Mouse (Mus musculus) CH12.LX (cell line): ENCODE results near the gene Pfkfb4. TPM values are rescaled to one million over a fixed set of nuclear protein-coding genes. Genes with fewer than 3 reads are reported as not detected.

Source experiments
- DNase-seq: peaks from one replicate; pipeline ENCODE4 v3.0.0-alpha.2; 2013; ENCODE audit errors: extremely low read depth
- H3K27ac ChIP-seq: 2 replicates; pipeline ENCODE4 v1.5.1; 2012; ENCODE audit warnings: low read depth, mild to moderate bottlenecking, control low read depth, moderate library complexity; ENCODE audit not compliant: insufficient read depth
- H3K27me3 ChIP-seq: replicated peaks from 2 replicates; pipeline ENCODE3; 2012; ENCODE audit warnings: inconsistent platforms
- H3K36me3 ChIP-seq, 2 experiments: replicated peaks in 1 of 2; 2 replicates each; pipeline versions ENCODE3 to v1.6.1; 2012; ENCODE audit warnings: inconsistent platforms in 1 of 2, low read length in 1 of 2, mild to moderate bottlenecking in 1 of 2, mixed read lengths in 1 of 2, moderate library complexity in 1 of 2; ENCODE audit not compliant: control insufficient read depth in 1 of 2, insufficient read depth in 1 of 2
- H3K4me1 ChIP-seq, 2 experiments: 2 replicates each; pipeline ENCODE4 v1.6.1; 2012; ENCODE audit warnings: inconsistent platforms in 1 of 2, moderate library complexity in 1 of 2; ENCODE audit not compliant: insufficient read depth in 2 of 2, control insufficient read depth in 1 of 2
- H3K4me2 ChIP-seq: 2 replicates; pipeline ENCODE4 v1.6.1; 2012; ENCODE audit warnings: low read depth, mild to moderate bottlenecking, control low read depth; ENCODE audit not compliant: poor library complexity, insufficient read depth, severe bottlenecking
- H3K4me3 ChIP-seq, 3 experiments: fragments of 150-350 bp in 1 of 3; sonication (generic) in 1 of 3; replicated peaks in 1 of 3; 2 replicates each; pipeline versions ENCODE3 to v1.5.1; 2011 to 2012; ENCODE audit warnings: low read depth in 2 of 3, low read length in 2 of 3, mild to moderate bottlenecking in 2 of 3, moderate library complexity in 2 of 3, control low read depth in 1 of 3, improper control_type of control experiment in 1 of 3, inconsistent platforms in 1 of 3, mixed read lengths in 1 of 3; ENCODE audit not compliant: poor library complexity in 1 of 3
- H3K79me2 ChIP-seq: replicated peaks from 2 replicates; pipeline ENCODE4 v1.6.1; 2012; ENCODE audit warnings: mild to moderate bottlenecking, moderate library complexity; ENCODE audit not compliant: control insufficient read depth, poor library complexity, insufficient read depth, severe bottlenecking; ENCODE audit errors: extremely low read depth
- H3K9ac ChIP-seq: 2 replicates; pipeline ENCODE4 v1.6.1; 2012; ENCODE audit warnings: low read depth, mild to moderate bottlenecking, control low read depth, moderate library complexity; ENCODE audit not compliant: insufficient read depth
- H3K9me3 ChIP-seq: replicated peaks from 2 replicates; pipeline ENCODE3; 2012; ENCODE audit warnings: low read length, inconsistent platforms, mixed read lengths
- BHLHE40 ChIP-seq: IDR thresholded peaks from 2 replicates; pipeline ENCODE4 v1.6.1; 2011; ENCODE audit warnings: mild to moderate bottlenecking, low read depth, low read length, improper control_type of control experiment
- CHD1 ChIP-seq: IDR thresholded peaks from 2 replicates; pipeline ENCODE4 v1.6.1; 2012; ENCODE audit warnings: low read depth, low read length, improper control_type of control experiment, inconsistent platforms
- E2F4 ChIP-seq: IDR thresholded peaks from 2 replicates; pipeline ENCODE4 v1.6.1; 2011; ENCODE audit warnings: low read depth, low read length, improper control_type of control experiment; ENCODE audit not compliant: insufficient replicate concordance
- ETS1 ChIP-seq: conservative IDR thresholded peaks from 2 replicates; pipeline ENCODE4 v1.6.1; 2012; ENCODE audit warnings: low read depth, mild to moderate bottlenecking, inconsistent platforms, low read length, improper control_type of control experiment, moderate library complexity
- GABPA ChIP-seq: IDR thresholded peaks from 2 replicates; pipeline ENCODE4 v1.6.1; 2012; ENCODE audit warnings: low read depth, low read length, improper control_type of control experiment, inconsistent platforms; ENCODE audit not compliant: insufficient replicate concordance
- IRF4 ChIP-seq: IDR thresholded peaks from 2 replicates; pipeline ENCODE4 v1.6.1; 2014; ENCODE audit warnings: low read depth, mild to moderate bottlenecking, inconsistent platforms, low read length, improper control_type of control experiment
- JUN ChIP-seq: IDR thresholded peaks from 2 replicates; pipeline ENCODE4 v1.6.1; 2011; ENCODE audit warnings: low read depth, mild to moderate bottlenecking, low read length, improper control_type of control experiment, moderate library complexity; ENCODE audit not compliant: insufficient read depth
- JUND ChIP-seq: conservative IDR thresholded peaks from 2 replicates; pipeline ENCODE4 v1.6.1; 2011; ENCODE audit warnings: low read depth, low read length, improper control_type of control experiment
- KAT2A ChIP-seq: IDR thresholded peaks from 2 replicates; pipeline ENCODE4 v1.6.1; 2012; ENCODE audit warnings: low read length, improper control_type of control experiment, inconsistent platforms; ENCODE audit not compliant: insufficient replicate concordance
- MAFK ChIP-seq: IDR thresholded peaks from 2 replicates; pipeline ENCODE4 v1.6.1; 2011; ENCODE audit warnings: low read length, improper control_type of control experiment; ENCODE audit not compliant: insufficient replicate concordance
- MAX ChIP-seq: IDR thresholded peaks from 2 replicates; pipeline ENCODE4 v1.6.1; 2011; ENCODE audit warnings: low read length, improper control_type of control experiment
- MAZ ChIP-seq: IDR thresholded peaks from 2 replicates; pipeline ENCODE4 v1.6.1; 2012; ENCODE audit warnings: low read depth, mild to moderate bottlenecking, inconsistent platforms, low read length, improper control_type of control experiment, moderate library complexity
- MEF2A ChIP-seq: IDR thresholded peaks from 2 replicates; pipeline ENCODE4 v1.6.1; 2014; ENCODE audit warnings: low read depth, mild to moderate bottlenecking, inconsistent platforms, low read length, improper control_type of control experiment, borderline replicate concordance
- MYC ChIP-seq: IDR thresholded peaks from 2 replicates; pipeline ENCODE4 v1.6.1; 2011; ENCODE audit warnings: low read depth, mild to moderate bottlenecking, improper control_type of control experiment, low read length
- NELFE ChIP-seq: IDR thresholded peaks from 2 replicates; pipeline ENCODE4 v1.6.1; 2011; ENCODE audit warnings: low read depth, low read length, improper control_type of control experiment
- POLR2A ChIP-seq: IDR thresholded peaks from 2 replicates; pipeline ENCODE4 v1.6.1; 2011; ENCODE audit warnings: low read depth, mild to moderate bottlenecking, improper control_type of control experiment, low read length
- POLR2AphosphoS2 ChIP-seq: IDR thresholded peaks from 2 replicates; pipeline ENCODE4 v1.6.1; 2011; ENCODE audit warnings: low read depth, low read length, improper control_type of control experiment
- RAD21 ChIP-seq: IDR thresholded peaks from 2 replicates; pipeline ENCODE4 v1.6.1; 2011; ENCODE audit warnings: low read depth, mild to moderate bottlenecking, low read length, improper control_type of control experiment, moderate library complexity
- RCOR1 ChIP-seq: conservative IDR thresholded peaks from 2 replicates; pipeline ENCODE4 v1.6.1; 2012; ENCODE audit warnings: low read depth, mild to moderate bottlenecking, inconsistent platforms, low read length, improper control_type of control experiment
- SIN3A ChIP-seq: IDR thresholded peaks from 2 replicates; pipeline ENCODE4 v1.6.1; 2012; ENCODE audit warnings: low read length, improper control_type of control experiment, inconsistent platforms
- SMC3 ChIP-seq: IDR thresholded peaks from 2 replicates; pipeline ENCODE4 v1.6.1; 2011; ENCODE audit warnings: low read depth, low read length, improper control_type of control experiment
- TBP ChIP-seq: conservative IDR thresholded peaks from 2 replicates; pipeline ENCODE4 v1.6.1; 2011; ENCODE audit warnings: low read depth, low read length, improper control_type of control experiment
- TCF12 ChIP-seq: IDR thresholded peaks from 2 replicates; pipeline ENCODE4 v1.6.1; 2014; ENCODE audit warnings: low read depth, mild to moderate bottlenecking, inconsistent platforms, low read length, improper control_type of control experiment
- UBTF ChIP-seq: IDR thresholded peaks from 2 replicates; pipeline ENCODE4 v1.6.1; 2012; ENCODE audit warnings: low read depth, mild to moderate bottlenecking, inconsistent platforms, low read length, improper control_type of control experiment, moderate library complexity
- USF2 ChIP-seq: conservative IDR thresholded peaks from 2 replicates; pipeline ENCODE4 v1.6.1; 2011; ENCODE audit warnings: low read depth, low read length, improper control_type of control experiment
- ZKSCAN1 ChIP-seq: IDR thresholded peaks from 2 replicates; pipeline ENCODE4 v1.6.1; 2012; ENCODE audit warnings: low read depth, inconsistent platforms, low read length, improper control_type of control experiment, borderline replicate concordance
- ZMIZ1 ChIP-seq: IDR thresholded peaks from 2 replicates; pipeline ENCODE4 v1.6.1; 2012; ENCODE audit warnings: low read depth, mild to moderate bottlenecking, inconsistent platforms, low read length, improper control_type of control experiment
- dilution Hi-C: fragments of 300-500 bp; cut with MboI; formaldehyde crosslinking; loops from 2 replicates; pipeline ENCODE4 v1.14.3; 2020; ENCODE audit warnings: low sequenced_read_pairs; ENCODE audit not compliant: extremely low pct_unique_long_range_greater_than_20kb, extremely low pct_ligation_motif_present
- in situ Hi-C: fragments of 300-500 bp; cut with MboI; formaldehyde crosslinking; loops from 3 replicates; pipeline ENCODE4 v1.14.3; 2019; ENCODE audit warnings: low sequenced_read_pairs, low pct_ligation_motif_present, low pct_unique_long_range_greater_than_20kb, mixed read lengths
- polyA plus RNA-seq: library from polyadenylated mRNA; unstranded; fragments of >175 nt; gene quantifications from 2 replicates; pipeline ENCODE4 v1.2.1, GENCODE M21; 2012; ENCODE audit warnings: low read depth; ENCODE audit not compliant: insufficient read length
- total RNA-seq, 2 experiments: library from RNA; depleted of rRNA; stranded (reverse); fragments of 300-350 nt in 1 of 2; fragments of >200 nt in 1 of 2; gene quantifications; 2 replicates each; pipeline ENCODE4 v1.2.3; 2012 to 2014

Gene Pfkfb4
- total and polyA plus RNA-seq, 3 experiments: 5.1 to 6.7 (median 5.9) TPM

DNA sequence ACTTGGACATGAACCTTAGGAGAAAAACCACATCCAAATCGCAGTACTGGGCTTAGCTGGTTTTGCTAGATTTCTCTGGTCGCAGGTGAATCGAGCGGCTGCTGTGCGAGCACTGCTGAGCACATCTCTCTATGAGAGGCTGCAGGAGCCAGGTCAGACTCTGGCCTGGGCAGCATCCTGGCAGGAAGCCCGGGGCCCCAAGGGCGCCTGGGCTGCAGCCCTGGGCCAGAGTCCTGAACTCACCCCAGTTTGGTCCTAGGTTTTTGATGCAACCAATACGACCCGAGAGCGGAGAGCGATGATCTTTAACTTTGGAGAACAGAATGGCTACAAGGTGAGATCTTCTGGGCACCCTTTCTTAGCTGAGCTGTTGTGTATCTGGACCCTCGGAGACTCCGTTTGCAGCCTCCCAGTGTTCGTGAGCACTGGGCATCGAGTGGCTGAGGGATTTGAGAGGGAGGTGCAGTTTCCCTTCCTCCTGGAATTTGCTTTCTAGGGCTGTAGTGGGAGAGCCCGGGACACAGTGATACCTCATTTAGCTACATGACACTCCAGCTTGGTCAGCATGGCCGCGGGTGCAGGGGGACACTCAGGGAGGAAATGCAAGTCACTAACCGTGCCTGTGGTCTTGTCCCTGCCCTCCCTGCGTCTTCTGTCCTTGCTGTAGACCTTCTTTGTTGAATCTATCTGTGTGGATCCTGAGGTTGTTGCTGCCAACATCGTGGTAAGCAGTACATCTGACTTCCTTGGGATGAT, 15.6 kb downstream of the Pfkfb4 start:
- in situ Hi-C loops: loop anchor here (5.0 kb wide), 1 partner anchor 40 kb away; no protein-coding TSS in a partner anchor
- Histone ChIP-seq H3K79me2 (no peaks in the 10 kb centered on the region), H3K4me1 (peaks cover 0 to 4% of the 10 kb centered on the region in 2 experiments; a peak in 1 of 4 replicates), H3K36me3 (peaks cover 0 to 67% of the 10 kb centered on the region in 2 experiments), H3K4me3 (no peak overlapping the region), H3K4me2 (no peak overlapping the region), H3K27ac (no peak overlapping the region), H3K9ac (no peak overlapping the region), H3K9me3 (no peaks in the 10 kb centered on the region), H3K27me3 (no peaks in the 10 kb centered on the region)
- DNase-seq: no peak
- TF ChIP-seq TBP (no peak), GABPA (no peak), NELFE (no peak), CHD1 (no peak), MAX (no peak), JUN (no peak), RCOR1 (no peak), ZKSCAN1 (no peak), UBTF (no peak), KAT2A (no peak), MYC (no peak), BHLHE40 (no peak), MAFK (no peak), POLR2AphosphoS2 (no peak)
- dilution Hi-C loops: no loop called here

GRCm38 (mm10) chr9:109008081-109008480, 16.5 kb downstream of the Pfkfb4 start:
- H3K4me2 ChIP-seq: no peak overlapping the region
- DNase-seq: no peak
- no peaks in the 10 kb centered on the region for H3K9me3 ChIP-seq
- dilution Hi-C loops (no loop called here), in situ Hi-C loops (loop anchor here (5.0 kb wide), 1 partner anchor 39 kb away; no protein-coding TSS in a partner anchor)
- no peak overlapping the region for H3K4me3 ChIP-seq
- H3K36me3 ChIP-seq: peaks cover 0 to 65% of the 10 kb centered on the region in 2 experiments
- TF ChIP-seq MEF2A (no peak), ZKSCAN1 (no peak), SIN3A (no peak), MAFK (no peak), CHD1 (no peak), POLR2A (no peak), USF2 (no peak), IRF4 (no peak), SMC3 (no peak), KAT2A (no peak), JUND (no peak), TCF12 (no peak), RAD21 (no peak), GABPA (no peak), ZMIZ1 (no peak), MAZ (no peak), NELFE (no peak), E2F4 (no peak), ETS1 (no peak)
- H3K79me2 ChIP-seq: no peaks in the 10 kb centered on the region
- H3K4me1 ChIP-seq: peaks cover 0 to 4% of the 10 kb centered on the region in 2 experiments; a peak in 1 of 4 replicates
- no peak overlapping the region for H3K9ac ChIP-seq
- H3K27me3 ChIP-seq: no peaks in the 10 kb centered on the region
- H3K27ac ChIP-seq: no peak overlapping the region
